Mouse (Mus musculus) neural tube, embryonic 15.5 days (tissue): ENCODE results near the gene Gm14435. TPM values are rescaled to one million over a fixed set of nuclear protein-coding genes. Genes with fewer than 3 reads are reported as not detected.
"Not testable (repeated sequence)": the region's sequence is repeated elsewhere in the genome, so short reads cannot be mapped to it uniquely, and the experiment has no call there.

Experiments
- ATAC-seq: fragments of 200-750 bp; cut with Nextera tagmentation; 2 replicates; pipeline ENCODE4 v1.8.0; 2017; ENCODE audit warnings: mild to moderate bottlenecking, moderate TSS enrichment, moderate library complexity; ENCODE audit not compliant: low FRiP score
- H3K27ac ChIP-seq: fragments of 300-500 bp; sonication (generic); replicated peaks from 2 replicates; pipeline ENCODE4 v1.5.1; 2015; ENCODE audit warnings: mild to moderate bottlenecking, inconsistent platforms
- H3K27me3 ChIP-seq: fragments of 300-500 bp; sonication (generic); replicated peaks from 2 replicates; pipeline ENCODE4 v1.6.1; 2015; ENCODE audit warnings: inconsistent platforms
- H3K36me3 ChIP-seq: fragments of 300-500 bp; sonication (generic); 2 replicates; pipeline ENCODE4 v1.6.1; 2015; ENCODE audit warnings: inconsistent platforms
- H3K4me1 ChIP-seq: fragments of 300-500 bp; sonication (generic); 2 replicates; pipeline ENCODE4 v1.6.1; 2015; ENCODE audit warnings: inconsistent platforms
- H3K4me2 ChIP-seq: fragments of 300-500 bp; sonication (generic); 2 replicates; pipeline ENCODE4 v1.6.1; 2015; ENCODE audit warnings: inconsistent platforms, mild to moderate bottlenecking, moderate library complexity
- H3K4me3 ChIP-seq: fragments of 300-500 bp; sonication (generic); replicated peaks from 2 replicates; pipeline ENCODE4 v1.5.1; 2015; ENCODE audit warnings: mild to moderate bottlenecking, inconsistent platforms
- H3K9ac ChIP-seq: fragments of 300-500 bp; sonication (generic); replicated peaks from 2 replicates; pipeline ENCODE4 v1.6.1; 2015; ENCODE audit warnings: mild to moderate bottlenecking, inconsistent platforms
- H3K9me3 ChIP-seq: fragments of 300-500 bp; sonication (generic); replicated peaks from 2 replicates; pipeline ENCODE4 v1.6.1; 2016; ENCODE audit warnings: inconsistent platforms
- WGBS: fragments of 180-500 bp; shearing (Covaris S2); methylation state at CpG from one replicate; pipeline ENCODE4 v1.1.7; 2015; ENCODE audit warnings: mixed read lengths; 5-methylcytosine and 5-hydroxymethylcytosine counted together
- polyA plus RNA-seq: library from polyadenylated mRNA; unstranded; fragments of >200 nt; fragmentation: Nextera tagmentation; extraction: Ambion mirVana; gene quantifications from 2 replicates; pipeline ENCODE4 v1.2.1, GENCODE M21; 2015

Gene Gm14435
- 11.3 and 11.7 TPM in 2 replicates for polyA plus RNA-seq

DNA sequence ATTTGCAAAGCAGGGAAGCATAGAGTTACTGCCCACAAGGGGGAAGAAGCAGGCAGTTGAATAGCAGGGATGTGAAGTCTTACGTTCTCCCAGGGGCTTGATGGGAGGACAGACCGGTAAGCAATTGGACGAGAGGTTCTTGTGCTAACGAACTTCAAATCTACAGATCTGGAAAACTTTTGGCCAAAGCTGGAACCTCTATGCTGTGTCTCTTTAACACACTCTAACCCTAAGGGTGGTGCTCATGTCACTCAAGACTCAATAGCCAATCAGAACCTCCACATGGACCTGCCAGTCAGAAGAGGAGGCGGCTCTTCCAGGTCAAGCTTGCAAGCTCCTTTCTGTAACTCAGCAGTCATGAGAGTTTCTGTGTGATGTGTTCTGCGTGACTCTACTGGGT lies at the start of gene Gm14435:
TSS of gene Gm14435 (plus strand) at position 301 of the 400 bp plus-strand sequence.
- not testable (repeated sequence) for H3K36me3 ChIP-seq, H3K4me1 ChIP-seq, ATAC-seq, H3K4me2 ChIP-seq, H3K27ac ChIP-seq, H3K9me3 ChIP-seq, H3K9ac ChIP-seq, H3K4me3 ChIP-seq, H3K27me3 ChIP-seq
- WGBS = no CpG with 5 or more reads among the region's 6 CpGs

Other genes starting within 250 kb of the Gm14435 start
- 6.0 and 13.1 TPM in 2 replicates for gene 2210418O10Rik, start 197.0 kb upstream of the Gm14435 start, polyA plus RNA-seq
- not detected in 2 replicates for gene Gm11009, start 104.1 kb upstream of the Gm14435 start, polyA plus RNA-seq
- gene Gm14434, start 63.2 kb downstream of the Gm14435 start, polyA plus RNA-seq = 6.7 and 27.0 TPM in 2 replicates
- gene Zfp967, start 97.5 kb downstream of the Gm14435 start, polyA plus RNA-seq = not detected in 2 replicates
- gene Gm14308, start 212.8 kb downstream of the Gm14435 start, polyA plus RNA-seq = 12.3 and 28.7 TPM in 2 replicates
- gene Zfp973, start 246.9 kb downstream of the Gm14435 start, polyA plus RNA-seq = 9.7 and 16.4 TPM in 2 replicates